In the genomic region with DNA sequence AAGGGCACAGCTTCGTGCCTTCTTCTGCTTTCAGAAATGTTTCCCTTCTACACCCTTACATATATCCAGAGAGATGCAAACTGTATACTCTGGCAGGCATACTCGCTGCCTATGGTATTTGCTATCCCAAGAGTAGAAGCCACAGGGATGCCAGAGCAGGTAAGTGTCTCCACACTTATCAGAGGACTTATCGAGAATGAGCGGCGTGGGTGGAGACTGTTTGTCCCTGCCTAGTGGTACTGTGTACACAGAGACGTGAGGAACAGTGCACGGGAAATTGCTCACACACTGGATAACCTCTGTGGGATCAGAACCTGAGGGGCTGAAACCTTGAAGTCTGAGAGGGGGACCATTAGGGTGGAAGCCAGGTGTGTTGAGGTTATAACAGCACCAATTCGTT, we compare ENCODE assay signal across 16 mouse cellular contexts. TPM values are rescaled to one million over a fixed set of nuclear protein-coding genes. Genes with fewer than 3 reads are reported as not detected.
DNase-seq lines count a peak whose midpoint lies in the region; ATAC-seq lines count a peak whose summit lies in the region.
"Had no signal": no experiment of that assay in that cellular context is flagged by ENCODE, and none has a peak within 500 bp of the region (broad histone marks: within the 10 kb centered on the region; RNA-seq: fewer than 3 reads in every experiment).

No protein-coding gene starts in this region.

- DNase-seq in kidney, adult 18-20 months, result no peak
- DNase-seq in urinary bladder, postnatal 4 days (ENCODE audit: low spot score in 2 of 2), result no peak
- no peak for DNase-seq in right cerebral cortex, postnatal 4 days
- DNase-seq: cerebellum, adult 8-10 months; heart, postnatal 4 days; kidney, adult 9 months; thymus, adult 2 months had no signal

- no peaks in the 10 kb centered on the region for H3K9me3 ChIP-seq in kidney, embryonic 16.5 days (ENCODE audit: low read length)
- no peaks in the 10 kb centered on the region for H3K9me3 ChIP-seq in intestine, embryonic 16.5 days (ENCODE audit: control insufficient read depth, low read length)
- H3K9me3 ChIP-seq in liver, embryonic 15.5 days (replicated peaks), result no peaks in the 10 kb centered on the region
- H3K9me3 ChIP-seq: embryonic facial prominence, embryonic 10.5 days; heart, embryonic 10.5 days; neural tube, embryonic 12.5 days had no signal

- no peak overlapping the region for H3K9ac ChIP-seq in kidney, embryonic 16.5 days (replicated peaks; ENCODE audit: low read length)
- H3K9ac ChIP-seq in intestine, embryonic 16.5 days (ENCODE audit: low read depth, low read length), result no peak overlapping the region
- no peak overlapping the region for H3K9ac ChIP-seq in liver, embryonic 15.5 days
- H3K9ac ChIP-seq: neural tube, embryonic 12.5 days had no signal

- H3K4me3 ChIP-seq in kidney, embryonic 16.5 days (ENCODE audit: low read length), result no peak overlapping the region
- H3K4me3 ChIP-seq in intestine, embryonic 16.5 days (ENCODE audit: low read length), result no peak overlapping the region
- H3K4me3 ChIP-seq in liver, embryonic 15.5 days (replicated peaks), result no peak overlapping the region
- H3K4me3 ChIP-seq: embryonic facial prominence, embryonic 10.5 days; heart, embryonic 10.5 days; neural tube, embryonic 12.5 days had no signal

- H3K27me3 ChIP-seq in kidney, embryonic 16.5 days (ENCODE audit: insufficient read depth, low read length), result no peaks in the 10 kb centered on the region
- no peaks in the 10 kb centered on the region for H3K27me3 ChIP-seq in intestine, embryonic 16.5 days (replicated peaks; ENCODE audit: control insufficient read depth, insufficient read depth, low read length)
- H3K27me3 ChIP-seq in liver, embryonic 15.5 days, result no peaks in the 10 kb centered on the region
- H3K27me3 ChIP-seq: neural tube, embryonic 12.5 days had no signal

- ATAC-seq in kidney, embryonic 16.5 days (ENCODE audit: low FRiP score, low TSS enrichment), result no peak
- peak; percentile 57 for ATAC-seq in intestine, embryonic 16.5 days
- ATAC-seq in liver, embryonic 15.5 days (ENCODE audit: insufficient read depth), result peak; percentile 66
- 0 out of 2 replicates have a peak, but pooled peaks have one; percentile 21 for ATAC-seq in megakaryocyte progenitor cell, adult 5-6 weeks (replicated peaks; ENCODE audit: poor library complexity)
- ATAC-seq: activated CD4-positive, CD25-positive, alpha-beta regulatory T cell, adult 4 months had no signal

- H3K27ac ChIP-seq in kidney, embryonic 16.5 days (ENCODE audit: low read length), result peak overlapping the region; percentile 32; the same call in 1 of the 2 replicates
- 0 out of 2 replicates have a peak overlapping the region, but pooled peaks have one; percentile 3 for H3K27ac ChIP-seq in intestine, embryonic 16.5 days (ENCODE audit: low read length)
- H3K27ac ChIP-seq in liver, embryonic 15.5 days (replicated peaks), result peak overlapping the region; percentile 79
- H3K27ac ChIP-seq: embryonic facial prominence, embryonic 10.5 days; heart, embryonic 10.5 days; neural tube, embryonic 12.5 days had no signal

- H3K4me2 ChIP-seq in kidney, embryonic 16.5 days (replicated peaks; ENCODE audit: low read depth, low read length), result no peak overlapping the region
- H3K4me2 ChIP-seq in intestine, embryonic 16.5 days (ENCODE audit: low read depth, low read length), result no peak overlapping the region
- peak overlapping the region; percentile 14 for H3K4me2 ChIP-seq in liver, embryonic 15.5 days
- H3K4me2 ChIP-seq: midbrain, embryonic 11.5 days; neural tube, embryonic 12.5 days had no signal

- peaks cover 32% of the 10 kb centered on the region for H3K4me1 ChIP-seq in kidney, embryonic 16.5 days (ENCODE audit: insufficient read depth, low read length)
- peaks cover 8% of the 10 kb centered on the region for H3K4me1 ChIP-seq in intestine, embryonic 16.5 days (ENCODE audit: control insufficient read depth, insufficient read depth, low read length)
- H3K4me1 ChIP-seq in liver, embryonic 15.5 days (replicated peaks), result peaks cover 79% of the 10 kb centered on the region

- WGBS in kidney, embryonic 16.5 days, result 77% methylated on average over 8 of the region's 8 CpGs
- WGBS in intestine, embryonic 16.5 days, result 53% methylated on average over 8 of the region's 8 CpGs
- 47% methylated on average over 8 of the region's 8 CpGs for WGBS in liver, embryonic 15.5 days (ENCODE audit: insufficient replicate concordance)

- no peaks in the 10 kb centered on the region; the same call in 1 of the 2 replicates for H3K36me3 ChIP-seq in kidney, embryonic 16.5 days (ENCODE audit: insufficient read depth, low read length)
- no peaks in the 10 kb centered on the region for H3K36me3 ChIP-seq in intestine, embryonic 16.5 days (ENCODE audit: control insufficient read depth, insufficient read depth, low read length)
- H3K36me3 ChIP-seq in liver, embryonic 15.5 days (replicated peaks), result peaks cover 13% of the 10 kb centered on the region
- H3K36me3 ChIP-seq: heart, embryonic 10.5 days had no signal

RNA-seq across cellular contexts. Expression of a gene that starts 59.6 kb away (rescaled TPM):
- polyA plus RNA-seq in kidney, embryonic 16.5 days (2015; fragmentation: Nextera tagmentation; extraction: Ambion mirVana), result 65.1 and 69.7 TPM in 2 replicates
- 13.4 and 14.2 TPM in 2 replicates for polyA plus RNA-seq in intestine, embryonic 16.5 days (2015; fragmentation: Nextera tagmentation; extraction: Ambion mirVana)
- polyA plus RNA-seq in liver, embryonic 15.5 days (2015; fragmentation: Nextera tagmentation; extraction: Ambion mirVana), result 24.1 and 26.4 TPM in 2 replicates
- total RNA-seq in megakaryocyte progenitor cell, adult 5-6 weeks (2015), result 58.2 and 69.6 TPM in 2 replicates
- total RNA-seq in megakaryocyte progenitor cell, adult 5-6 weeks (2017), result 47.0 and 49.0 TPM in 2 replicates
- polyA plus RNA-seq: activated CD4-positive, CD25-positive, alpha-beta regulatory T cell, adult 4 months had no signal

Comparison
In these comparisons a context has a peak if more than half of its experiments do, and no peak if none do; other contexts are left out.
1. H3K27ac ChIP-seq: peak in every context shown above with its lines; median percentile 79 in liver, embryonic 15.5 days; 32 in kidney, embryonic 16.5 days; 3 in intestine, embryonic 16.5 days.